In the genomic region with DNA sequence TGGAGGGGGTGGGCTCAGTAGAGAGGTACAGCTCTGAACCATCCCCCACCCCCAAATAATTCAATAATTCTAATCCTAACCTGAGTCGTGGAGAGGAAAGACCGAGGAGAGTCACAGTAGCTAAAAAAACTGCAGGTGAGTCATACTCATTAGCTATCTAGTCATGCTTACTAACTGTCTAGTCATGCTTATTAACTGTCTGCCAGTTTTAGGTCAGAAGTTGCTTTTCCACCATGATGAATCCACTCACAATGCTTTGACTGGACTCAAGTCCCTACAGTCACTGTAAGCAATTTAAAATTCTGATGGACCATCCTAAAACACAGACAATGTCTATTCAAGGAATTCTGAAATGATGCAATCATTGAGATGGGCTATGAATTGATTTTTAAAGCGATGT, we compare ENCODE assay signal across 26 mouse cellular contexts.
"Had no signal": no experiment of that assay in that cellular context is flagged by ENCODE, and none has a peak within 500 bp of the region (broad histone marks: within the 10 kb centered on the region; RNA-seq: fewer than 3 reads in every experiment).

No protein-coding gene starts in this region.

- H3K4me3 ChIP-seq: heart, embryonic 10.5 days; heart, embryonic 12.5 days; hindbrain, embryonic 10.5 days; hindbrain, embryonic 12.5 days; intestine, embryonic 15.5 days; limb, embryonic 13.5 days; limb, embryonic 15.5 days; liver, embryonic 12.5 days had no signal

- ATAC-seq: hindbrain, embryonic 16.5 days; inflammation-experienced regulatory T-cells, adult 6 months; intestine, embryonic 15.5 days; intestine, postnatal 0 days; liver, embryonic 12.5 days had no signal

- H3K4me1 ChIP-seq: intestine, embryonic 15.5 days; liver, embryonic 12.5 days had no signal

- H3K36me3 ChIP-seq: heart, embryonic 10.5 days; heart, embryonic 12.5 days; hindbrain, embryonic 10.5 days; hindbrain, embryonic 12.5 days; intestine, embryonic 15.5 days; limb, embryonic 13.5 days; limb, embryonic 15.5 days; liver, embryonic 12.5 days had no signal

- H3K9ac ChIP-seq: heart, embryonic 12.5 days; hindbrain, embryonic 12.5 days; hindbrain, embryonic 14.5 days; intestine, embryonic 15.5 days; limb, embryonic 13.5 days; limb, embryonic 15.5 days; liver, embryonic 12.5 days; liver, embryonic 14.5 days had no signal

- H3K4me2 ChIP-seq: heart, embryonic 12.5 days; hindbrain, embryonic 12.5 days; hindbrain, embryonic 14.5 days; intestine, embryonic 15.5 days; limb, embryonic 13.5 days; limb, embryonic 15.5 days; liver, embryonic 12.5 days had no signal

- H3K9me3 ChIP-seq: heart, embryonic 10.5 days; heart, embryonic 12.5 days; hindbrain, embryonic 10.5 days; hindbrain, embryonic 12.5 days; intestine, embryonic 15.5 days; limb, embryonic 13.5 days; limb, embryonic 15.5 days; liver, embryonic 12.5 days had no signal

- H3K27me3 ChIP-seq: heart, embryonic 12.5 days; hindbrain, embryonic 12.5 days; intestine, embryonic 15.5 days; limb, embryonic 13.5 days; limb, embryonic 15.5 days; liver, embryonic 12.5 days had no signal

- DNase-seq: gastrocnemius, postnatal 10 days; gastrocnemius, postnatal 25 days; heart, adult 18-20 months; heart, postnatal 10 days; heart, postnatal 4 days; kidney, adult 18-20 months; kidney, adult 8-10 months; kidney, postnatal 10 days; kidney, postnatal 25 days; kidney, postnatal 4 days; layer of hippocampus, adult 9-11 months; layer of hippocampus, postnatal 36 days; left cerebral cortex, postnatal 4 days had no signal

- H3K27ac ChIP-seq: heart, embryonic 10.5 days; hindbrain, embryonic 10.5 days; hindbrain, embryonic 12.5 days; hindbrain, embryonic 14.5 days; intestine, embryonic 15.5 days; limb, embryonic 13.5 days; limb, embryonic 15.5 days; liver, embryonic 12.5 days; liver, embryonic 14.5 days had no signal
